Mouse (Mus musculus) lung, embryonic 14.5 days (tissue): ENCODE measurements around the gene Gm29289. TPM values are rescaled to one million over a fixed set of nuclear protein-coding genes. Genes with fewer than 3 reads are reported as not detected.
"Not testable (repeated sequence)": the region's sequence is repeated elsewhere in the genome, so short reads cannot be mapped to it uniquely, and the experiment has no call there.

Experiments
- ATAC-seq: fragments of 200-750 bp; cut with Nextera tagmentation; 2 replicates; pipeline ENCODE4 v1.8.0; 2017; ENCODE audit warnings: mild to moderate bottlenecking, moderate TSS enrichment, moderate library complexity; ENCODE audit not compliant: insufficient read depth
- DNase-seq: peaks from one replicate; pipeline ENCODE4 v3.0.0-alpha.2; 2015
- H3K27ac ChIP-seq: fragments of 300-500 bp; sonication (generic); 2 replicates; pipeline ENCODE4 v1.5.1; 2014; ENCODE audit warnings: low read depth, mild to moderate bottlenecking, moderate library complexity
- H3K27me3 ChIP-seq: fragments of 300-500 bp; sonication (generic); 2 replicates; pipeline ENCODE4 v1.6.1; 2014; ENCODE audit warnings: low read length, control low read depth; ENCODE audit not compliant: insufficient read depth
- H3K36me3 ChIP-seq: fragments of 300-500 bp; sonication (generic); 2 replicates; pipeline ENCODE4 v1.6.1; 2014; ENCODE audit warnings: control low read depth; ENCODE audit not compliant: insufficient read depth
- H3K4me1 ChIP-seq: fragments of 300-500 bp; sonication (generic); 2 replicates; pipeline ENCODE4 v1.6.1; 2014; ENCODE audit warnings: antibody characterized with exemption, control low read depth; ENCODE audit not compliant: insufficient read depth
- H3K4me2 ChIP-seq: fragments of 300-500 bp; sonication (generic); 2 replicates; pipeline ENCODE4 v1.6.1; 2014; ENCODE audit warnings: mild to moderate bottlenecking
- H3K4me3 ChIP-seq: fragments of 300-500 bp; sonication (generic); 2 replicates; pipeline ENCODE4 v1.5.1; 2014; ENCODE audit warnings: low read depth, low read length
- H3K9ac ChIP-seq: fragments of 300-500 bp; sonication (generic); 2 replicates; pipeline ENCODE4 v1.6.1; 2014
- H3K9me3 ChIP-seq: fragments of 300-500 bp; sonication (generic); 2 replicates; pipeline ENCODE4 v1.6.1; 2016; ENCODE audit warnings: low read depth, low read length, control low read depth
- WGBS: fragments of 180-500 bp; shearing (Covaris S2); extraction: QIAGEN DNeasy Blood & Tissue Kit; methylation state at CpG from one replicate; pipeline ENCODE4 v1.1.7; 2014; 5-methylcytosine and 5-hydroxymethylcytosine counted together
- polyA plus RNA-seq: library from polyadenylated mRNA; unstranded; fragments of >200 nt; fragmentation: Nextera tagmentation; extraction: Ambion mirVana; gene quantifications from 2 replicates; pipeline ENCODE4 v1.2.1, GENCODE M21; 2014

Gene Gm29289
- not detected in 2 replicates for polyA plus RNA-seq

DNA sequence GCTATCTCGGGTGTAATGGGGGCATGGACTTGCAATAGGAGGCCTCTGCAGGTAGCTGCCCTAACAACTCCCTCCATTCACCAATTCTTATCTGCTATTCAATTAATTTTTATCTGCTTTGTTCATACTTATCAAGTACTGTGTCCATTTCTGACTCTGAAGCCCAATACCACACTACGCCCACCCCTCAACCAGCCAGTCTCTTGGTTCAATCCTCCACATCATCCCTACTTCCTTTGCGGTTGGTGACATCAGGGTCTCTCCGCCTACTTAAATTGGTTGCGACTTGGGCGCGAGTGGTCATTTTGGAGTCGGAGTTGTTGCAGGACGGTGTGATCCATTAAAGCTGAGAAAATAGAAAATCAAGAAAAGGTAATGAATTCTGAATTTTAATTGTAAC is at the start of gene Gm29289:
TSS of gene Gm29289 (plus strand) at position 301 of the 400 bp plus-strand sequence.
- not testable (repeated sequence) for DNase-seq, H3K4me3 ChIP-seq, H3K4me2 ChIP-seq, H3K4me1 ChIP-seq, H3K9ac ChIP-seq, H3K36me3 ChIP-seq, ATAC-seq, H3K27me3 ChIP-seq, H3K9me3 ChIP-seq, H3K27ac ChIP-seq
- no CpG with 5 or more reads among the region's 9 CpGs for WGBS

DNA sequence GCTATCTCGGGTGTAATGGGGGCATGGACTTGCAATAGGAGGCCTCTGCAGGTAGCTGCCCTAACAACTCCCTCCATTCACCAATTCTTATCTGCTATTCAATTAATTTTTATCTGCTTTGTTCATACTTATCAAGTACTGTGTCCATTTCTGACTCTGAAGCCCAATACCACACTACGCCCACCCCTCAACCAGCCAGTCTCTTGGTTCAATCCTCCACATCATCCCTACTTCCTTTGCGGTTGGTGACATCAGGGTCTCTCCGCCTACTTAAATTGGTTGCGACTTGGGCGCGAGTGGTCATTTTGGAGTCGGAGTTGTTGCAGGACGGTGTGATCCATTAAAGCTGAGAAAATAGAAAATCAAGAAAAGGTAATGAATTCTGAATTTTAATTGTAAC is 31.7 kb upstream of the Gm29289 start, which contains the start of gene Gm10352:
TSS of gene Gm10352 (plus strand) at position 301 of the 400 bp plus-strand sequence.
- DNase-seq, result not testable (repeated sequence)

More for the DNA sequence above, 31.7 kb upstream of the Gm29289 start, which contains the start of gene Gm10352:
- ATAC-seq, H3K4me3 ChIP-seq, H3K27me3 ChIP-seq, H3K27ac ChIP-seq, H3K9me3 ChIP-seq, H3K36me3 ChIP-seq, H3K4me1 ChIP-seq, H3K4me2 ChIP-seq, H3K9ac ChIP-seq: not testable (repeated sequence)
- WGBS, result no CpG with 5 or more reads among the region's 9 CpGs

Other genes with a start within 250 kb of the Gm29289 start
- gene H2al2b, start 211.9 kb upstream of the Gm29289 start, polyA plus RNA-seq, result not detected in 2 replicates
- gene Gm4064, start 136.4 kb upstream of the Gm29289 start, polyA plus RNA-seq, result not detected in 2 replicates
- not detected in 2 replicates for gene Rbmy, start 101.9 kb upstream of the Gm29289 start, polyA plus RNA-seq
- not detected in 2 replicates for gene Gm10256, start 101.9 kb upstream of the Gm29289 start, polyA plus RNA-seq
- not detected in 2 replicates for gene Gm10352, start 31.6 kb upstream of the Gm29289 start, polyA plus RNA-seq